Mouse (Mus musculus) thymus, adult 2 months (tissue): ENCODE data around the gene Urgcp. TPM values are rescaled to one million over a fixed set of nuclear protein-coding genes. Genes with fewer than 3 reads are reported as not detected.

ENCODE experiments used
- DNase-seq: peaks from one replicate; pipeline ENCODE4 v3.0.0; 2021
- H3K27ac ChIP-seq: fragments of 200-500 bp; 2 replicates; pipeline ENCODE4 v1.5.1; 2012; ENCODE audit warnings: low read length, control low read depth; ENCODE audit not compliant: control insufficient read depth, insufficient read depth
- H3K27me3 ChIP-seq: fragments of 200-500 bp; 2 replicates; pipeline ENCODE4 v1.6.1; 2012; ENCODE audit warnings: mild to moderate bottlenecking, low read length, moderate library complexity, mixed read lengths; ENCODE audit not compliant: control insufficient read depth, insufficient read depth
- H3K36me3 ChIP-seq: fragments of 200-500 bp; 2 replicates; pipeline ENCODE4 v1.6.1; 2012; ENCODE audit warnings: mild to moderate bottlenecking, low read length, moderate library complexity; ENCODE audit not compliant: control insufficient read depth, insufficient read depth
- H3K4me1 ChIP-seq: fragments of 200-500 bp; replicated peaks from 2 replicates; pipeline ENCODE4 v1.6.1; 2012; ENCODE audit warnings: low read length; ENCODE audit not compliant: control insufficient read depth, insufficient read depth
- H3K4me3 ChIP-seq: fragments of 200-500 bp; 2 replicates; pipeline ENCODE4 v1.5.1; 2012; ENCODE audit warnings: mild to moderate bottlenecking, low read length, control low read depth, moderate library complexity; ENCODE audit not compliant: control insufficient read depth, insufficient read depth
- CTCF ChIP-seq: fragments of 200-500 bp; IDR thresholded peaks from 2 replicates; pipeline ENCODE4 v1.5.1; 2012; ENCODE audit warnings: mild to moderate bottlenecking, control low read depth, low read length, moderate library complexity, borderline replicate concordance; ENCODE audit not compliant: control insufficient read depth, poor library complexity, insufficient read depth; ENCODE audit errors: extremely low read depth
- POLR2A ChIP-seq: fragments of 200-500 bp; IDR thresholded peaks from 2 replicates; pipeline ENCODE4 v1.6.1; 2012; ENCODE audit warnings: mild to moderate bottlenecking, low read length, control low read depth, moderate library complexity; ENCODE audit not compliant: control insufficient read depth, poor library complexity, insufficient read depth; ENCODE audit errors: extremely low read depth
- WGBS: fragments of 180-500 bp; shearing (Covaris S2); methylation state at CpG from one replicate; pipeline ENCODE4 v1.1.7; 2018; 5-methylcytosine and 5-hydroxymethylcytosine counted together
- polyA plus RNA-seq: library from polyadenylated mRNA; depleted of rRNA; stranded (reverse); fragments of >200 nt; gene quantifications from 2 replicates; pipeline ENCODE4 v1.2.3, GENCODE M21; 2012

The Urgcp gene
- polyA plus RNA-seq, 1 experiment: 22.2 TPM

DNA sequence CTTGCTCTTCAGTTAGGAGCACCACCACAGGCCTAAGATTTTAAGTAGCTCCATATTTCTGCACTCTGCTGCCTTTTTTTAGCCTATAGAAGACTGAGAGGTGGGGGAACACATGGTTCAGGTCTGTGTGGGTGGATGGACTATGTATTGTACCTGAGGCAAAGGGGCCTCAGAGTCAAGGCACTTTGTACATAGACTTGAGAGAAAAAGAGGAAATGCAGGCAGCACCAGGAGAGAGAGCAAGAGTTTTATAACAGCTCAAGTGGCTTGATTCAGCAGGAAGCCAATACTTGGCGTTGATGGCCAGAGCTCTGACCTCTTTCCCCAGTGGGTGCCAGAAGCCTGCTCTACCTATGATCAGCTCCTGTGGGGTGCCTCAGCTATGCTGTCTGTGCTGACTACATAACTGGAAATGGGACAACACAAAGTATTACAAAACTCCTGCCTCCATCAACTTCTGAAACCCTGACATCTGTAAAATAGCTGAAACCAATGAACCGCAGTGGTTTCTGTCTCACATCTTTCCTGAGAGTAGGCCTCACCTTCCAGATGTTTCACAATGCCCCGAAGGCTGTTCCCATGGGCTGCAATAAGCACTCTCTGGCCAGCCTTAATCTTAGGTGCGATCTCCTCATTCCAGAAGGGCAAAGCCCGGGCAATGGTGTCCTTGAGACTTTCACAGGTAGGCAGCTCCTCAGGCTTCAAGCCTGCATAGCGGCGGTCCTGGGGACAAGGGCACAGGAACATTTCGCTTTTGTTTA lies 40.5 kb upstream of the Urgcp start:
- WGBS: 63% methylated on average over 8 of the region's 8 CpGs
- no peak for DNase-seq
- no peak for TF ChIP-seq POLR2A
- no peak for TF ChIP-seq CTCF
- Histone ChIP-seq H3K4me3 (no peak overlapping the region), H3K36me3 (peaks cover 30% of the 10 kb centered on the region), H3K27me3 (no peaks in the 10 kb centered on the region), H3K4me1 (peaks cover 14% of the 10 kb centered on the region), H3K27ac (no peak overlapping the region)

DNA sequence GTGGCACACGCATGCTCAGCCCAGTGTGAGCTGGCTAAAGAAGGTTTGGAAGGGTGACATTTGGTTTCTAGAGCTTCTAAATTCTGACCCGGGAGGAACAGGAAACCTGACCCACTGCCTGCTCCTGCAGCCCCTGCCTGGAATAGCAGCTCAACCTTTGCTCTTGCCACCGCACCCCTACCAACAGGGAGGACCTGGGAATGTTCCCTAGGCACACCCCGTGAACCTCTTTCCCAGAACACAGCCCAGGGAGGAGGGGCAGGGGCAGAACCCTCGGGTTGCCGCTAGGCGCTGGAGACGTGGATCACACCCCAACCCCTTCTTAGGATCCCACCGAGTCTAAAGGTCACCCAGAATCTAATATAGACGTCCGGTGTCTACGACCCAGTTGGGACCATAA lies 39.8 kb upstream of the Urgcp start:
- no peak overlapping the region for H3K27ac ChIP-seq

DNA sequence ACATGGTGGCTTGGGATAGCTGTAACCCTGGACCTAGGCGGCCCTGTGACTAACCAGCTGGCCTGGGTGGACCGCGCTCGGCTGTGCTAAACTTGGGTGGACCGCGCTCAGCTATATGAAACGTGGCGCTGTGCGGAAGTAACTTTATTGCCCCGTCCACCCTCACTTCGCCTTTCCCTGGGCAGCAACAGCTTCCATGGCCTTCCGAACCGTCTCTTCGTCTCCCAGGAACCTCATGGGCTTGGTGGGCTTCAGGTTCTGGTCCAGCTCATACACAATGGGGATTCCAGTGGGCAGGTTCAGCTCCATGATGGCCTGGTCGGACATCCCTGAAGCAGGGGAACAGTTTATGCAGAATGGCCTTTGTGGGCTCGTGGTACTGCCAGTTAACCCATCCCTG lies 39.3 kb upstream of the Urgcp start:
- no peak for DNase-seq
- no peak overlapping the region for H3K4me3 ChIP-seq
- H3K4me1 ChIP-seq: peaks cover 14% of the 10 kb centered on the region
- TF ChIP-seq CTCF (no peak), POLR2A (no peak)
- 98% methylated on average over 16 of the region's 16 CpGs for WGBS
- no peak overlapping the region for H3K27ac ChIP-seq
- H3K27me3 ChIP-seq: no peaks in the 10 kb centered on the region
- peaks cover 42% of the 10 kb centered on the region for H3K36me3 ChIP-seq

More for the DNA sequence above, 39.8 kb upstream of the Urgcp start:
- Histone ChIP-seq H3K27me3 (no peaks in the 10 kb centered on the region), H3K4me1 (peaks cover 14% of the 10 kb centered on the region), H3K4me3 (no peak overlapping the region), H3K36me3 (peaks cover 37% of the 10 kb centered on the region)
- WGBS: 78% methylated on average over 12 of the region's 12 CpGs
- TF ChIP-seq CTCF (no peak), POLR2A (no peak)
- DNase-seq: no peak

DNA sequence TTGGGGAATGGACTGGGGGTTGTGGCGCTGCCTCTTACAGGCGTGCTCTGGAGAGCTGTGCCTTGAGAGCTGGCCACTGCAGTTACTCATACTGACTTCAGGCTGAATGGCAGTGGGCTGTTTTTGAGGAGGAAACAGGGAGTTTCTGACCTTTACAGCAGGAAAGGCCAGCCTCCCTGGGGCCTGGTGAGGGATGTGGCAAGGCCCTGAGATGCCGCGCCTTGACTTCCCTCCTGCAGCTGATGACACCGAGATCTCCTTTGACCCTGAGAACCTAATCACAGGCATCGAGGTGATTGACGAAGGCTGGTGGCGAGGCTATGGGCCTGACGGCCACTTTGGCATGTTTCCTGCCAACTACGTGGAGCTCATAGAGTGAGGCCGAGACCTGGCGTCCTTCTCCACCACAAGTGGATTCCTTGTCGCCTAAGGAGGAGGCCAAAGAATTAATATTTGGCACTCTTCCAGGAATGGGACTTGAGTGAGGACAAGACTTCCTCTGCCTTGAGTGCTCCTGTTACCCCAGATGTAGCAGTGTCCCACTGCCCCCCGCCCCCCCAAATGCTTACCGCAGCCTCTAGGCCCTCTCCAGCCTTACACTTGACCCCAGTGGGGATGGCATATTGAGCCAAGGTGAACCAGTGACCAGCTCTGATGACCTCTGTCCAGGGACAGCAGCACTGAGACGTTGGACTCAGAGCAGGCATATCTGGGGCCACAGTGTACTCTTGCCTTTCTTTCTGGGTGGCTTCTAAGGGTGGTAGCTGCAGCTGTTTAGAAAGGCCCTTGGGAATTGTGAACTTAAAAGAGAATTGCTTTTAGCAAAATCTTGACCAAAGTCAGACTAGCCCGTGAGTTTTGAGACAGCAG lies 37.7 kb upstream of the Urgcp start:
- Histone ChIP-seq H3K4me1 (peaks cover 14% of the 10 kb centered on the region), H3K36me3 (peaks cover 55% of the 10 kb centered on the region), H3K27ac (no peak overlapping the region), H3K4me3 (no peak overlapping the region), H3K27me3 (no peaks in the 10 kb centered on the region)
- TF ChIP-seq POLR2A: no peak
- no peak for TF ChIP-seq CTCF
- no peak for DNase-seq
- 95% methylated on average over 17 of the region's 17 CpGs for WGBS

DNA sequence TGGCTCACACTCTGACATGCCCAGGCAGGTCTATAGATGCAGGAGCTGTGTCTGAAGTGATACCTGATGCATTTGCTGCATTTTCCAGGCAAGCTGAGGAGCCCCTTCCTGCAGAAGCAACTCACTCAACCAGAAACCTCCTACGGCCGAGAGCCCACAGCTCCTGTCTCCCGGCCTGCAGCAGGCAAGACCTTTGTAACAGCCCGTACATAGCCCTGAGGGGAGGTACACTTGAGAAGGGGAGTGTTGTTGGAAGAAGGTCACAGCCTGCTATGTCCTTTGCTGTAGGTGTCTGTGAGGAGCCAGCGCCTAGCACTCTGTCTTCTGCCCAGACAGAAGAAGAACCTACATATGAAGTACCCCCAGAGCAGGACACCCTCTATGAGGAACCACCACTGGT lies 35.8 kb upstream of the Urgcp start:
- 89% methylated on average over 5 of the region's 5 CpGs for WGBS
- TF ChIP-seq CTCF: no peak
- TF ChIP-seq POLR2A: no peak
- Histone ChIP-seq H3K4me3 (no peak overlapping the region), H3K36me3 (peaks cover 62% of the 10 kb centered on the region), H3K27me3 (no peaks in the 10 kb centered on the region), H3K4me1 (peaks cover 5% of the 10 kb centered on the region), H3K27ac (no peak overlapping the region)
- no peak for DNase-seq

DNA sequence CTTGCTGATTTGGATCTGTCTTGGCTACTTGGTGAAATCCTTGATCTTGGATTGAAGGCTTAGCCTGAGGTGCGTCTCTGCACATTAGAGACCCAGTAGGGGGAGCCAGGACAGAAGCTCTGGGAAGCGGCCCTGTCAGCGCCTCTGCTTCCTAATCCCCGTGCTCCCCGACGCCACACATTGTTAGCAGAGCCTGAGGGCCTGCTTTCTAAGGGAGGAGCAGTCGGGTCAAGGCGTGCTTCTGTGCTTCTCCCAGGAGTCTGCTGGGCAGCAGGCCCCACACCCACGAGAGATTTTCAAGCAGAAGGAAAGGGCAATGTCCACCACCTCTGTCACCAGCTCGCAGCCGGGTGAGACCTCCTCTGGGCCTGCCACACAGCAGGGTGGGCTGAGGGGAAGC lies 35.2 kb upstream of the Urgcp start:
- no peaks in the 10 kb centered on the region for H3K27me3 ChIP-seq
- peaks cover 62% of the 10 kb centered on the region for H3K36me3 ChIP-seq
- no peak overlapping the region for H3K27ac ChIP-seq
- no peak for TF ChIP-seq POLR2A
- TF ChIP-seq CTCF: no peak
- no peak for DNase-seq
- H3K4me3 ChIP-seq: no peak overlapping the region
- WGBS: 93% methylated on average over 11 of the region's 11 CpGs
- peaks cover 4% of the 10 kb centered on the region; the same call in 1 of the 2 replicates for H3K4me1 ChIP-seq
